Mouse (Mus musculus): Measurements from ENCODE around the gene Pih1h3b.
A peak's percentile ranks its signal among the peaks of the same experiment; 100 is the strongest.

Gene Pih1h3b

DNA sequence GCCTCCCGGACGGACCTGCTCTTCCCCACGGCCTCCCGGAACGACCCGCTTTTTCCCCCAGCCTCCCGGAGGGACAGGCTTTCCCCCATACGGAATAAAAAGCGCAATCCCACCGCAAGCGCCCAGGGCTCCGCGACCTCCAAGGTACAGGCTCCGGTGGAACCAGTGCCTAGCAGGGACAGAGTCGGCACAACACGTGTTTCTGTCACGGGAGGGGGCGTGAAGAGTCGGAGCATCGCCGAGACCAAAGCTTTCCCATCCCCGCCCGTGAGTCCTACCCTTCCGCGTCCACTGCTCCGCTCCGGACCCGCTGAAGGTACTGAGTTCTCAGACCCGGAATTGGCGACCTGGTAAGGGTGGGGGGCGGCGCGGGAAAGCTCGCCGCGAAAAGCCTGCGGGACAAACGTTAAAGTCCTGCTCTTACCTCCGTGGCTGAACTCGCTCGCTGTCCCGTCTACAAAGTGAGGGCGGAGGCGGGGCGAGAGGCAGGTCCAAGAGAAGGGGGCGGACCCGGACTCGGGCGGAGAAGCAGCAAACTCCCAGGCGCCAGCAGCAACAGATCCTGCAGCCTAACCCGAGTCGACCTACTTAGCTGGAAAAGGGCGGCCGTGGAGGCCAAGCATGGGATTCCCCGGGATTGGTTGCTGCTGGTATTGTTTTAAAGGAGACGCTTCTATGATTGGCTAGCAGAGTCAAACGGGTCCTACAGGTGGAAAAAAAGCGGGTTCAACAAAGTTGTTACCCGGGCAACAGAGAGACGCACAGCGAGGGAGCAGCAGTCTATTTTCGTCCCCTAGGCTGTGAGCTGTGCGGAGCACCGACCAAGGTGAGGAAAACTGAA is at the start of gene Pih1h3b, which contains the start of gene Nup62cl:
Gene Pih1h3b, plus strand, starts transcription at position 745 of the 841 bp plus-strand sequence.
Gene Nup62cl, minus strand, starts transcription at position 578 of the 841 bp plus-strand sequence.
- peak; percentile 68 to 81 for DNase-seq

DNA sequence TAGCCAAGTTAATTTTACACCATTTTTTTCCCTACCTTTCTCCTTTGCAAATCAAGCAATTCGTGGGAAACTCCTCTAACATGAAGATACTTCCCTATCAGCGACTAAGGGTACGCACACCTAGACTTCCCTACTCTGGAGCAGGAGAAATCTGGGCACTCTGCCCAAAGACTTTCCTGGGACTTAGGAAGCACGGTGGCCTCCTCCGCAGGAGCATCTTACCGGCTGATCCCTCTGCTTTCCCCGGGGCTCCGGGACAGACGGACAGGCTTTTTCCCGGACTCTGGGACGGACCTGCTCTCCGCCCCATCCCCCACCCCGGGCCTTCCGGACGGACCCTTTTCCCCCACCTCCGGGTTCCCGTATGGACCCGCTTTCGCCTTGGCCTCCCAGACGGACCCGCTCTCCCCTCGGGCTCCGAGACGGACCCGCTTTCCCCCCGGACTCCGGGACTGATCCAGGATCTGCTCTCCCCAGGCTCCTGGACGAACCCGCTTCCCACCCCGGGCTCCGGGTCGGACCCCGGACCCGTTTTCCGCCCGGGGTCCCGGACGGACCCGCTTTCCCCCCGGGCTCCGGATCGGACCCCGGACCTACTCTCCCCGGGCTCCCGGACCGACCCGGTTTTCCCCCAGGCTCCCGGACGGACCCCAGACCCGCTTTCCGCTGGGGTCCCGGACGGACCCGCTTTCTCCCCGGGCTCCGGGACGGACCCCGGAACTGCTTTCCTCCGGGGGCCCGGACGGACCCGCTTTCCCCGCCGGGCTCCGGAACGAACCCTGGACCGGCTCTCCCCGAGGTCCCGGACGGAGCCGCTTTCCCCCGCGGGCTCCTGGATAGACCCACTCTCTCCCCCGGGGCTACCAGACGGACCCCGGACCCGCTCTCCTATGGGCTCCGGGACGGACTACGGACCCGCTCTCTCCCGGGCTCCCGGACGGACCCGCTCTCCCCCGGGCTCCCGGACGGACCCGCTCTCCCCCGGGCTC is 1.5 kb upstream of the Pih1h3b start:
- DNase-seq, result peak; percentile 1 to 15

DNA sequence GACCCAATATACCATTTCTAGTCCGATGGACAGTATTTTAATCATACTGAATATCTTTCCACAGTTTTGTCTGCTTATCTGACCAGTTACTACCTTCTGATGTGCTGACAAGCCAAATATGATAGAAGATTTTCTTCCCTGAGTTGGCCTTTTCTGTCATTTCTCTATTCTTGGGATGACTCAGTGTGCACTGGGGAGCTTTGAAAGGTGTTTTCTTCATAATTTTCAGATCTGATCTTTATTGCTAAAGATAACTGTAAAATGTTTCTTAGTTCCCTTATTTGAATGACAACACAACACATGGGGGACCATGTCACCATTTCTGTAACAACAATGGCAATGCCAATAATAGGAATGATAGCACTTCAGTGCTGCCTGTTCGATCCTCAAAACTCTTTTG is 19.9 kb downstream of the Pih1h3b start:
- DNase-seq, result no peak

DNA sequence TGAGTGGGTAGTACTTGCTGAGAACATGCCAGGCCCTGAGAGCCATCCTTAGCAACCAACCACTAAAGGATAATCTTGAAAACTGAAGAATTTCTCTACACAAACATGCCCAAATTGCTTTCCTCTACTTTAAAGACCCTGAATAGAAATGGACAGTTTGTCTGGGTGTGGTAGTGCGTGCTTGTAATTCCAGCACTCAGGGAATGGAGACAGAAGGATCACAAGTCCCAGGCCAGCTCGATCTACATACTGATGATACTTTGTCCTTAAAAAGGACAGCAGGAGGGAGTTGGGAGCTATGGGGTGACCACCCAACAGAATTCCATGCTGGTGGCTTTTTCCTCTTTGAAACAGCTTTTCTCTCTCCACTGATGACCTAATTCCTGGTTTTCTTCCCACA is 31.4 kb downstream of the Pih1h3b start:
- no peak for DNase-seq
